Mouse (Mus musculus): ENCODE results near the gene Drg2. TPM values are rescaled to one million over a fixed set of nuclear protein-coding genes. Genes with fewer than 3 reads are reported as not detected.

Drg2 gene
- total RNA-seq, 1 experiment from 2014 or later: 73.9 TPM

DNA sequence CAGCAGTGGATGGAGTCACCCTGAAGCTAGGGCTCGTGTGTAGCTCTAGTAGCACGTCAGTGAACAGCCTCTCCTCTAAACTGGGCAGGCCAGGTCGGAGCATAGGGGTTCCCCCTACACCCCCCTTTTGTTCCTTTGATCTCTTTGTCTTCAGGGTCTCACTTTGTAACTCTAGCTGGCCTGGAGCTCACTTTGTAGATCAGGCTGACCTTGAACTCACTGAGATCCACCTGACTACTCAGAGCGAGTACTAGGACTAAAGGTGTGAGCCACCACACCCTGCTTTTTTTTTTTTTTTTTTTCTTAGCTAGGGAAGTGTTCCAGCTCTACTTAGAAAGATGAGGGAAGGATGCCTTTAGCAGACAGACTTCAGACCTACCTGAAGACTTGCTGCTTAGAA, 10.4 kb upstream of the Drg2 start:
- ATAC-seq (replicated peaks in 1 of 2; ENCODE audit: insufficient read depth in 1 of 2, low FRiP score in 2 of 2, low TSS enrichment in 1 of 2, low read depth in 1 of 2, poor library complexity in 2 of 2, severe bottlenecking in 2 of 2): no peak

DNA sequence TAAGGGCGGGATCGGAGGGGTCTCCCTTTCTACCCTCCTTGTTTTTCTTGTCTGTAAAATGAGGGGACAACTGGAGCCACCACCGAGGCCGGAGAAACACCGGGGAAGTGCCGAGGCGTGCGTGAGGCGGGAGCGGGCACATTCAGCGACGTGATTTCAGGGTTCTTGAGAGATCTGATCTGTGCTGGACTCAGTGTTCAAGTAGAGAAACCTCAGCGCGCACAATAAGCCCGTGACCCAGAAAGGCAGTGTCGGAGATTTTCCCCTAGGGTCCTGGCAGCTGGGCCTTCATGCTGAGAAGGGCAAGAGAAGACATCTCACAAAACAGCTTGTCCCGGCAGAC, 325 bp downstream of the Drg2 start:
- peak; percentile 16 to 23; a peak in 2 of 4 replicates for ATAC-seq (replicated peaks in 1 of 2; ENCODE audit: insufficient read depth in 1 of 2, low FRiP score in 2 of 2, low TSS enrichment in 1 of 2, low read depth in 1 of 2, poor library complexity in 2 of 2, severe bottlenecking in 2 of 2)

DNA sequence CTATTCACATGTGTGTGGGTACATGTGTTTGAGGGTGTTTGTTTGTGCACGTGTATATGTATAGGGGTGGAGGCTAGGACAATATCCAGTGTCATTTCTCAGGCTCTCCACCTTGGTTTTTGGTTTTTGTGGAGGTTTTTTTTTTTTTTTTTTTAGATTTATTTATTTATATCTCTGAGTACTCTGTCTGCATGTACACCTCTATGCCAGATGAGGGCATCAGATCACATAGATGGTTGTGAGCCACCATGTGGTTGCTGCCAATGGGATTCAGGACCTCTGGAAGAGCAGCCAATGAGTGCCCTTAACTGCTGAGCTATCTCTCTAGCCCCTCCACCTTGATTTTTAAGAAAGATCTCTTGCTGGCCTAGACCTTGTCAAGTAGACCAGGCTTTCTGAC, 3.6 kb downstream of the Drg2 start:
- ATAC-seq (replicated peaks in 1 of 2; ENCODE audit: insufficient read depth in 1 of 2, low FRiP score in 2 of 2, low TSS enrichment in 1 of 2, low read depth in 1 of 2, poor library complexity in 2 of 2, severe bottlenecking in 2 of 2): no peak

DNA sequence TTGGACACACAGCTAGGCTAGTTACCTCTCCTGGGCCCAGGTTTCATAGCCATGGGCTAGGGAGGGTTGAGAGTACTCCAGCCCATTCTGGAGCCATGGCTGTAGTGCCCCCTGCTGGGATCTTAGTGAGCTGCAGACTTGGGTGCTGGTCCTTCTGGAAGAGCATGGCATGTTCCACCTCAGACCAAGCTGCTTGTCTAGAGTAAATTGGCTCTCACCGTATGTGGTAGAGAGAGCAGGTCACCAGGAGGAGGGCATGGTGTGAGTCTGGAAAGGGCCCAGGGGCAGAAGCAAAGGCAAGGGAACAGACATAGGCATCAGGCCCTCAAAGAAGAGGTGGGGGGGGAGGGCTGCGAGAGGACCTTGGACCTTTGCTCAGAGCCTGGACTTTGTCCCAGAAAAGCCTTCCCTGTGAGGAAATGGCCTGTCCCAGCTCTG, 11.6 kb downstream of the Drg2 start:
- ATAC-seq (replicated peaks in 1 of 2; ENCODE audit: insufficient read depth in 1 of 2, low FRiP score in 2 of 2, low TSS enrichment in 1 of 2, low read depth in 1 of 2, poor library complexity in 2 of 2, severe bottlenecking in 2 of 2): no peak

DNA sequence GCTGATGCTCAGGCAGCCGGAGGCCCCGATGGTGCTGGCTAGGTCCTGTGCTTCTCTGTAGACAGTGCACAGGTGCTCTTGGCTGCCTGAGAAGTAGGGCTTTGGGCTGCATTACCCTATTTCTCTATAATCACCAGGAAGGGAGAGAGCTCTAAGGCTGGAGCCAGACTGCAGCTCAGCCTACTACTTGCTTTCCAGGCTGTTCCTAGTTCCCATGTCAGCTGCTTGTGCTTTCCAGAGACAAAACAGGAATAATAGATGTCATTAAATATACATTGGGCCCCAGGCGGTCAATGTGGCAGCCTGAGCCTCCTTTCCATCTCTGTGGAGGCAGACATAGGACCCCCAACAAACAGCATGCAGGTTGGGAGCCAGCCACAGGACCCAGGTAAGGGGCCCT, 14.6 kb downstream of the Drg2 start, which contains the start of gene Myo15:
Gene Myo15, plus strand, starts transcription at position 301 of the 400 bp plus-strand sequence.
- ATAC-seq (replicated peaks in 1 of 2; ENCODE audit: insufficient read depth in 1 of 2, low FRiP score in 2 of 2, low TSS enrichment in 1 of 2, low read depth in 1 of 2, poor library complexity in 2 of 2, severe bottlenecking in 2 of 2): no peak

DNA sequence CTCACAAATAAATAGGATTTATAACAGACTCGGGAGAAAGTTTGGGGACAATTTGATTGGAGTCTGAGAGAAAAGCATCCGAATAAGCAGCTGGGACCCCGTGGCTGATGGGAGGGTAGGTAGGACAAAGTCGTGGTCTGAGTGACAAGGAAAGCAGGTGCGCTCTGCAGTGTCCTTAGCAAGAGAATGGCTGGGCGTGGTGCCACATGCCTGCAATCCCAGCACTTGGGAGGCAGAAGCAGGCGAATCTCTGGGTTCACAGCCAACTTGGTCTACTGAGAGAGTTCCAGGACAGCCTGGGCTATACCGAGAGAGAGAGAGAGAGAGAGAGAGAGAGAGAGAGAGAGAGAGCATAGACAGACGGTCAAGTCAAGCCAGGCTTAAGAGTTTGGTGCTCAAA, 16.4 kb downstream of the Drg2 start:
- no peak for ATAC-seq (replicated peaks in 1 of 2; ENCODE audit: insufficient read depth in 1 of 2, low FRiP score in 2 of 2, low TSS enrichment in 1 of 2, low read depth in 1 of 2, poor library complexity in 2 of 2, severe bottlenecking in 2 of 2)

DNA sequence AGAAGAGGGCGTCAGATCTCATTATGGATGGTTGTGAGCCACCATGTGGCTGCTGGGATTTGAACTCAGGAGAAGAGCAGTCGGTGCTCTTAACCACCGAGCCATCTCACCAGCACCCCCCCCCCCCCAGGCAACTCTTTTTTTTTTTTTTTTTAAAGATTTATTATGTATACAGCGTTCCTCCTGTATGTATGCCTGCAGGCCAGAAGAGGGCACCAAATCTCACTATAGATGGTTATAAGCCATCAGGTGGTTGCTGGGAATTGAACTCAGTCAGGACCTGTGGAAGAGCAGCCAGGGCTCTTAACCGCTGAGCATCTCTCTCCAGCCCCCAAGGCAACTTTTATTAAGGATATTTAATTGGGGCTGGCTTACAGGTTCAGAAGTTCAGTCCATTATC, 20.1 kb downstream of the Drg2 start:
- no peak for ATAC-seq (replicated peaks in 1 of 2; ENCODE audit: insufficient read depth in 1 of 2, low FRiP score in 2 of 2, low TSS enrichment in 1 of 2, low read depth in 1 of 2, poor library complexity in 2 of 2, severe bottlenecking in 2 of 2)

DNA sequence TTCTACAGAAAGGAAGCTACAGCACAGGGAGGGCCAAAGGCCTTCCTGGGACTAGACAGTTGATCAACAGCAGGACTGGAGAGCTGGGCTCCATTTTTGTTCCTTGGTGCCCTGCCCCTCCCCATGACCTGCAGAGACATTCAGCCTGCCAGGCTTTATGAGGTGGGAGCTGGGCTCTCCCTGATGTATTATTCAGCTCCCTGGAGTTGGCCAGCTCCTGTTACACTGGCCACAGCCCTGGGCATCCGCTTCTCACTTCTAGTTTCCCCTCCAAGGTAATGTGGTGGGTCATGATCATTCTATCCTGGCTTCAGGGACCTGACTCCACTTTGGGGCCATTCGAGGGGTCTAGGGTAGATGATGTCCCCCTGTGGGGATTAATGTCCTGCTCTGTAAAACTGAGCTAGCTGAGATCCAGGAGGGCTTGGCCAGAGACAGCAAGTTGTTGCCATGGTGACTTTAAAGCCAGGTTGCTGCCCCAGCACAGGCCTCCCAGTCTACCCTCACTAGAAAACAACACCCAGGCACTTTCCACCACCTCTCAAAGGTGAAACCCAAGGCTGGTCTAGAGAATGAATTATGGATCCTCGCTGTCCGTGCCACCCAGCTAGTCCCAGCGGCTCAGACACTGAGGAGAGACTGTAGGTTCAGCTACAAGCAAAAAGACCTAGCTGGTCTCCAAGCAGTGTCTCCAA, 21.4 kb downstream of the Drg2 start:
- no peak for ATAC-seq (replicated peaks in 1 of 2; ENCODE audit: insufficient read depth in 1 of 2, low FRiP score in 2 of 2, low TSS enrichment in 1 of 2, low read depth in 1 of 2, poor library complexity in 2 of 2, severe bottlenecking in 2 of 2)

DNA sequence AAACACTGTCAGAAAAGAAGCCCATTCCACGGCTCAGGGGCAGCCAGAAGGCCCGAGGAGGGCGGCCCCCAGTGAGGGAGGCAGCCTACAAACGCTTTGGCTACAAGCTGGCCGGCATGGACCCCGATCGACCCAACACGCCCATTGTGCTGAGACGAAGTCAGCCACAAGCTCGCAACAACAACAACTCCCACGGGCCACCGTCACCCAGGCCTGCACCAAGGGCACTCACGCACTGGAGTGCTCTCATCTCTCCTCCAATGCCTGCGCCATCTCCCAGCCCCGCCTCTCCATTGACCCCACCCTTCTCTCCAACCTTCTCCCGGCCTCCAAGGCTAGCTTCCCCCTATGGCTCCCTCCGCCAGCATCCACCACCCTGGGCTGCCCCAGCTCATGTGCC, 23.7 kb downstream of the Drg2 start:
- ATAC-seq (replicated peaks in 1 of 2; ENCODE audit: insufficient read depth in 1 of 2, low FRiP score in 2 of 2, low TSS enrichment in 1 of 2, low read depth in 1 of 2, poor library complexity in 2 of 2, severe bottlenecking in 2 of 2): no peak

DNA sequence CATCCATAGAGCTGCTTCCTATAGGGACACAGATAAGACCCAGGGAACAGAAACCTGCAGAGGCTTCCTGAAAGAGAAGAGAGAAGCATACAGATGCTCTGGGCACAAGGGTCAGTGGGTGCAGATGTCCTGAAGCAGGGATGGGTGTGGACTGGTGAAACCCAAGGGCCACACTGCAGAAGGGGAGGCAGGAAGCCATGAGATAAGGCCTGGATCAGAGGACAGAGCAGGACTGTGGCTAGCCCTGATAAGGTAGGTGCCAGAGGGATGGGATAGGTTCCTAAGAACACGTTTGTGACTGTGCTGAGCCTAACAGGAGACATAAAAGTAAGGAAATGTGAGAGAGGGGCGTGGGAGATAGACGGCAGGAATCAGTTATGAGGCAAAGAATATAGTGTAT, 31.9 kb downstream of the Drg2 start:
- no peak for ATAC-seq (replicated peaks in 1 of 2; ENCODE audit: insufficient read depth in 1 of 2, low FRiP score in 2 of 2, low TSS enrichment in 1 of 2, low read depth in 1 of 2, poor library complexity in 2 of 2, severe bottlenecking in 2 of 2)

DNA sequence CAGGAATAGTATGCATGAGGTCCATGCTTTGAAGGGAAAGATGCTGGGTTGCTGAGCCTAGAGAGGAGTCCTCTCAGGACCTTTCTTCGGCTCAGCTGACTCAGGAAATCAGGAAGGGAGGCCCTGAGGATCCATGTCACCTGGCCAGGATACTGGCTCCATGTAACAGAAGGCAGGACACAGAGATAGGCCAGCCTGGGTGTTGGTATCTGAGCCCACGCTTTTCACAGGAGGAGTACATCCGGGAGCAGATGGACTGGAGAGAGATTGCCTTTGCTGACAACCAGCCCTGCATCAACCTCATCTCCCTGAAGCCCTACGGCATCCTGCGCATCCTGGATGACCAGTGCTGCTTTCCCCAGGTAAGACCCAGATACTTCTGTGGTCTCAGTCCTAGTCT, 38.3 kb downstream of the Drg2 start:
- no peak for ATAC-seq (replicated peaks in 1 of 2; ENCODE audit: insufficient read depth in 1 of 2, low FRiP score in 2 of 2, low TSS enrichment in 1 of 2, low read depth in 1 of 2, poor library complexity in 2 of 2, severe bottlenecking in 2 of 2)

DNA sequence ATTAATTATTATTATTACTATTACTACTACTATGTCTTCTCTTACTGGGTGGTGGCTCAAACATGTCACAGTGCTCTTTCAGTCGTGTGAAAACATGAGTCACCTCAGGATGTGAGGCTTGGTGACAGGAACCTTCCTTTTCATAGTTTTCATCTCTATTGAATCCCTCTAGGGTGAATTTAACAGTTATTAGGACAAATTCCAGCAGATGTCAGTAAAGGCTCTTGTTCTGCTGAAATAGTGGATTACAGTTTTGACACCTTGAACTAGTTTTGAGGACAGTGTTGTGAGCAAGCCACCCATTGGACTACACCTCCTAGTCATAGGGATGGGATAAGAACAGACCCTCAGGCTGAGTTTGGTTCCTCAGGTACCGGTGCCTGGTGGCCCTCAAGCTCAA, 41.3 kb downstream of the Drg2 start:
- no peak for ATAC-seq (replicated peaks in 1 of 2; ENCODE audit: insufficient read depth in 1 of 2, low FRiP score in 2 of 2, low TSS enrichment in 1 of 2, low read depth in 1 of 2, poor library complexity in 2 of 2, severe bottlenecking in 2 of 2)

DNA sequence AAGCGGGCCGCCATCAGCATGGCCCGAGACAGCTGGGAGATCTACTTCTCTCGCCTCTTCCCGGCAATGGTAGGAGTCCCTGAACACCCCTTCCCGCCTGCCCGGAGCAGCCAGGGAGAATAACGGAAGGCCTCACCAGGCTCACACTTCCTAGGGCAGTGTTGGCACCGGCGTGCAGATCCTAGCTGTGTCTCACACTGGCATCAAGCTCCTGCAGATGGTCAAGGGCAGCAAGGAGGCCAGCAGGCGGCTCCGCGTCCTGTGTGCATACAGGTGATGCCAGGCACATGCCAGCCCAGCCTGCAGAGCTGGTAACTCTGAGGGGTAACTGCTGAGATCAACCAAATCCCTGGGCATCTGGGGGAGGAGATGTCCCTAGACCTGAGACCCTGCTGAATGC, 52.9 kb downstream of the Drg2 start:
- no peak for ATAC-seq (replicated peaks in 1 of 2; ENCODE audit: insufficient read depth in 1 of 2, low FRiP score in 2 of 2, low TSS enrichment in 1 of 2, low read depth in 1 of 2, poor library complexity in 2 of 2, severe bottlenecking in 2 of 2)

DNA sequence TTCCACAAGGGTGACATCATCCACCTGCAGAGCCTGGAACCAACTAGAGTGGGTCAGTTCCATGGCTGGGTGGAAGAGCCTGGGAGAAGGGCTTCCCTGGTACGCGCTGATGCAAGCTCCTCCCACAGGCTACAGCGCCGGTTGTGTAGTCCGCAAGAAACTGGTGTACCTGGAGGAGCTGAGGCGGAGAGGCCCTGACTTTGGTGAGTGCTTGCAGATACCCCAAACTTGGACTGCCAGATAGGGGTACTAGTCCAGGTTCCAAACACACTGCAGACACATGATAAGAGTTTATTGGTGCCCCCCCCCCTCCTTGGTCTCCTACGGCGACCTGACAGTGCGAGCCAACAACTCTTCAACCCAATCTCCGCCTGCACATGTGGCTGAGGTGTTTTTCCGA, 54.6 kb downstream of the Drg2 start:
- no peak; a peak in 1 of 4 replicates for ATAC-seq (replicated peaks in 1 of 2; ENCODE audit: insufficient read depth in 1 of 2, low FRiP score in 2 of 2, low TSS enrichment in 1 of 2, low read depth in 1 of 2, poor library complexity in 2 of 2, severe bottlenecking in 2 of 2)

DNA sequence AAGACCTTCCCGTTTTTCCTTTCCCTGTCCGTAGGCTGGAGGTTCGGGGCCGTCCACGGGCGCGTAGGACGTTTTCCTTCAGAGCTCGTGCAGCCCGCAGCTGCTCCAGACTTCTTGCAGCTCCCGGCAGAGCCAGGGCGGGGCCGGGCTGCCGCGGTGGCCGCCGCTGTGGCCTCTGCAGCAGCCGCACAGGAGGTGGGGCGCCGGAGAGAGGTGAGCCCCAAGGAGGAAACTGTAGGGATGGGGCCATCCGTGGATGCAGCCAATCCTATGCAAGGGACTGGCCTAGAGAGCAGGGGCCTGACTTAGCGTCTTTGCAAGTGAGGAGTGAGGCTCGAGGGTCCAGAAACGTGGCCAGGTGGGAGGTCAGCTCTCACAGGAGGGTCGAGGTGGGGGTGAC, 55.1 kb downstream of the Drg2 start:
- ATAC-seq (replicated peaks in 1 of 2; ENCODE audit: insufficient read depth in 1 of 2, low FRiP score in 2 of 2, low TSS enrichment in 1 of 2, low read depth in 1 of 2, poor library complexity in 2 of 2, severe bottlenecking in 2 of 2): peak; percentile 61 to 76

DNA sequence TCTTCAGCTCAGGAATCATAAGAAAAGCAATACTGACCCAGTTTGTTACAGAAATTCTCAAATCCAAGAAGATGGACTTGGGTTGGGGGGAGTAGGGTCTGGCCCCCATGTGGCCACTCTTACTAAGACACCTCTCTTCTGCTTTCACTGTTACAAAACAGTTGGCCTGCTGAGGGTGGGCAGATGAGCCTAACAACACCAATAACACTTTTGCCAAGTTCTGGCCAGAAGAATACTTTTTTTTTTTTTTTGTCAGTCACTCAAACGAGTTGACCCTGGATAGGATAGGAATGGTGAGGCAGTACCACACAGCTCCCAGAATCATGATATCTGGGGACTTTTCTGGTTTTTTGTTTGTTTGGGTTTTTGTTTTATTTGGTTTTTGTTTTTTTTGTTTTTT, 57.5 kb downstream of the Drg2 start:
- no peak for ATAC-seq (replicated peaks in 1 of 2; ENCODE audit: insufficient read depth in 1 of 2, low FRiP score in 2 of 2, low TSS enrichment in 1 of 2, low read depth in 1 of 2, poor library complexity in 2 of 2, severe bottlenecking in 2 of 2)

DNA sequence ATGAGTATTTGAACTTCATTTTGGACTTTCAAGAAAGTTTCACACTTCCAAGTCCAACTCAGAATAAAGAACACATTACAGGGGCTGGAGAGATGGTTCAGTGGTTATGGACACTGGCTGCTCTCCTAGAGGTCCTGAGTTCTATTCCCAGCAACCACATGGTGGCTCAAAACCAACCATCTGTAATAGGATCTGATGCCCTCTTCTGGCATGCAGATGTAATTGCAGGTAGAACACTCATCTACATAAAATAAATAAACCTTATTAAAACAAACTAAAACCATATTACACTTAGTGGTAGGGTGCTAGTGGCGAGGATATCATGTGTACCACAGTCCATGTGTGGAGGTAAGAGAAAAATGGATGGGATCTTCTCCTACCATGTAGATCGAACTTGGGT, 58.1 kb downstream of the Drg2 start:
- no peak for ATAC-seq (replicated peaks in 1 of 2; ENCODE audit: insufficient read depth in 1 of 2, low FRiP score in 2 of 2, low TSS enrichment in 1 of 2, low read depth in 1 of 2, poor library complexity in 2 of 2, severe bottlenecking in 2 of 2)

DNA sequence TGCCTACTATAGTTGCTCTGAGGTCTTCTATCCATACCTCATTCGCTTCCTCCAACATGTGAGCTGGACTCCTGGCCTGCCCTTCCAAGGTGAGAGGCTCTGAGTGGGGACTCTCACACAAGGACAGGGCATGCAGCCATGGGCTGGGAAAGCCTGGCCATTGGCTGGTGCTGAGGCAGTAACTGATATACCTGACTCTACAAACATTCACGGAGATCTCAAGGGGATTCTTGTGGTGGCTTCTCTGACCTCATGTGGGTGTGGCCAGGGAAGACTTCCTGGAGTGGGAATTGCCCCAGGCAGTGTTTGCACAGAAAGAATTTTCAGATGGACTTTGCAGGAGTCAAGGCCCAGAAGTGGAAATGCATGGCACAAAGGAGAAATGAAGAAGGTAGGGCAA, 60.5 kb downstream of the Drg2 start:
- ATAC-seq (replicated peaks in 1 of 2; ENCODE audit: insufficient read depth in 1 of 2, low FRiP score in 2 of 2, low TSS enrichment in 1 of 2, low read depth in 1 of 2, poor library complexity in 2 of 2, severe bottlenecking in 2 of 2): no peak

DNA sequence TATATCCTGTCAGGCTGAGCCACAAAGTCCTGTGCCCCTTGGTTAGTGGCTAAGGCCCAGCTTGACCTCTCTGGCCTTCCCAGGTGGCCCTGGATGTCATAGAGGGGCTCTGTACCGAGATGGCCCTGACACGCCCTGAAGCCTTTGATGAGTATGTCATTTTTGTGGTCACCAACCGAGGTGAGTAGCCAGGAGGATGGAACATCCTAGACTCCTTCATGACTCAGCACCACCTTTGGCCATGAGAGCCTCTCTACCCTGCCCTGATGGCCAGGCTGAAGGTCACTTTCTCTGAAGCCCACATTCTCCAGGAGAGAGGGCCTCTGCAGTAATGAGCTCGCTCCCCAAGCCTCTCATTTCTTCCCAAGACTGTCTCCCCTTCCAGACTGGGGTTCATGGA, 63.9 kb downstream of the Drg2 start:
- no peak for ATAC-seq (replicated peaks in 1 of 2; ENCODE audit: insufficient read depth in 1 of 2, low FRiP score in 2 of 2, low TSS enrichment in 1 of 2, low read depth in 1 of 2, poor library complexity in 2 of 2, severe bottlenecking in 2 of 2)
